Mouse (Mus musculus): ENCODE measurements around the gene Gm6902. TPM values are rescaled to one million over a fixed set of nuclear protein-coding genes. Genes with fewer than 3 reads are reported as not detected.
"Not testable (repeated sequence)": the region's sequence is repeated elsewhere in the genome, so short reads cannot be mapped to it uniquely, and the experiment has no call there.

Gm6902 gene
- not detected for total RNA-seq (2022)

DNA sequence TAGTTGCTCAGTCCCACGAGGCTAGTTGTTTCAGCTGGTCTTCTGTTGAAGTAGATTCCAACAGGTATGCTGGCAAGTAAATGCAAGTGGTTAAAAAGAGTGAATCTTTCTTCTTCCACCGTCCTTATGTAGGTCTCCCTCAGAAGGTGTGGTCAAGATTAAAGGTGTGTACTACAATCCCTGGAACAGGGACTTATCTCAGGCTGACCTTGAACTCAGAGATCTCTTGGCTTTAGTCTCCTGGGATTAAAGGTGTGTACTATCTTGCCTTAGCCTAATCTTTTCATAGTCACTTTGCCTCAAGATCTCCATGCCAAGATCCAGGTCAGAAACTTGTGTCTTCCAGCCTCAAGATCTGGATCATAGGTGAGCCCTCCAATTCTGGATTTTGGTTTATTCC lies at the start of gene Gm6902:
TSS of gene Gm6902 (minus strand) at position 101 of the 400 bp plus-strand sequence.
- DNase-seq: not testable (repeated sequence)

GRCm38 (mm10) chr7:23300892-23301291 lies 22.2 kb upstream of the Gm6902 start, which contains the start of gene Nlrp4e:
Gene Nlrp4e (plus strand): TSS chr7:23301192.
- DNase-seq: not testable (repeated sequence)

DNA sequence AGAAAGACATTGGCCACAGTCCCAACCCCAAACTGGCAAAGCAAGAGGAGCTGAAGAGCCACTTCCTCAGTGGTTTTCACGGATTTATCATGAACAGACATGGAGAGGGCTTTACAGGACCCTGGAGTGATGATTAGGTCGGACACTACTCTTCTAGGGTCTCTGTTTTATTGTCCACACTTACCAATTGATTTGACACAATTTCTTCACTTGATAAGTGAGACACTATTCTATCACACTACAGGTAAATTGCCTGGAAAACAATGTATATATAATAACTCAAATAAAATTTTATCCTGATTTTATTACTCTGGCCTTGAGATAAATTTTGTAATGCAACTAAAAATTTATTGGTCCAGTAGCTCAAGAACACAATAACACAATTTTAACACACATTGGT lies 27.1 kb downstream of the Gm6902 start, which contains the start of gene Vmn1r166:
TSS of gene Vmn1r166 (minus strand) at position 101 of the 400 bp plus-strand sequence.
- DNase-seq: not testable (repeated sequence)

Other genes starting within 250 kb of the Gm6902 start
- not detected for gene Vmn1r163, start 223.4 kb downstream of the Gm6902 start, total RNA-seq (2022)
- not detected for gene Gm8720, start 211.4 kb downstream of the Gm6902 start, total RNA-seq (2022)
- not detected for gene Gm10662, start 134.4 kb downstream of the Gm6902 start, total RNA-seq (2022)
- gene Vmn1r165, start 61.6 kb downstream of the Gm6902 start, total RNA-seq (2022): not detected
- not detected for gene Vmn1r166, start 27.2 kb downstream of the Gm6902 start, total RNA-seq (2022)
- not detected for gene Nlrp4e, start 22.3 kb upstream of the Gm6902 start, total RNA-seq (2022)
- not detected for gene Nlrp5, start 107.0 kb upstream of the Gm6902 start, total RNA-seq (2022)
- not detected for gene Vmn1r167, start 228.3 kb upstream of the Gm6902 start, total RNA-seq (2022)